Mouse (Mus musculus) cerebellum, adult 2 months (tissue): Measurements from ENCODE around the gene Lcp1.

Experiments
- CTCF ChIP-seq: fragments of 200-500 bp; IDR thresholded peaks from 2 replicates; pipeline ENCODE4 v1.5.1; 2011; ENCODE audit warnings: low read depth, mild to moderate bottlenecking, control low read depth, low read length, moderate library complexity, borderline replicate concordance; ENCODE audit not compliant: insufficient read depth
- POLR2A ChIP-seq: fragments of 200-500 bp; IDR thresholded peaks from 2 replicates; pipeline ENCODE4 v1.6.1; 2011; ENCODE audit warnings: low read length, control low read depth, borderline replicate concordance; ENCODE audit not compliant: insufficient read depth

GRCm38 (mm10) chr14:75236636-75237003 is 105.7 kb downstream of the Lcp1 start:
- no peak for TF ChIP-seq CTCF
- TF ChIP-seq POLR2A = no peak
